Mouse (Mus musculus) cerebellum, adult 18-20 months (tissue): ENCODE measurements around the gene Rrp7a.
"Not testable (repeated sequence)": the region's sequence is repeated elsewhere in the genome, so short reads cannot be mapped to it uniquely, and the experiment has no call there.

Source experiments
- DNase-seq, 2 experiments: peaks; one replicate each; pipeline ENCODE4 v3.0.0; 2021

Rrp7a gene

DNA sequence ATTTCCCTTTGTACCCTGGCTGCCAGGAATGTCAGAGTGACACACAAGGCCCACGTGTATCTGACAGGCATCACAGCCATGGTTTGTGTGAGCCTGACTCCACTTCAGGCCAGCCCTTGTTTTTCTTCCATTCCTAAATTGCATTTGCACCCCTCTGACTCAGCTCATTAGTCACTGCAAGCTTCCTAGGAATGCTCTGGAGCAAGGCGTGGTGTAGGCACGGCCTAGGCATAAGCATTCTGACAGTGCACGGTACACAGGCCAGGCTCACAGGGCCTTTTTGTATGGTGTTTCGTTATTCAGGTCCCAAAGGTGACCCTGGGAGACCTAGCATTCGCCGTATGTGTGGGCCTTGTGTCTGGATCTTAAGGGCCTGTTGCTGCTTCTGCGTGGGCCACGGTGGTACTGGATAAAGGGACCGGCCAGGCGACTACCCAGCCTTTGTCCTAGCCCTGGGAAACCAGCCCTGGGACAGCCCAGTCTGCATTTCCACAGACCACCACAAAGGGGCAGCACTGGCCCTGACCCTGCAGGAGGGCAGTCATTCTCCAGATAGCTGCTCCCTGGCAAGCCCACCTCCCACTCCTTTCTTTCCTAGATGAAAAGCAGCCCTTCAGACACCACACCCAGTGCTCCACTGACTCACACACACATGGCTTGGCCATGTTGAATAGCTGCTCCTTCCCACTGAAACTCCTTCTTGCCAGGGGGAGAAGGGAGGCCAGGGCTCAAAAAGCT is 34.5 kb upstream of the Rrp7a start:
- peak; percentile 41 to 52 for DNase-seq

DNA sequence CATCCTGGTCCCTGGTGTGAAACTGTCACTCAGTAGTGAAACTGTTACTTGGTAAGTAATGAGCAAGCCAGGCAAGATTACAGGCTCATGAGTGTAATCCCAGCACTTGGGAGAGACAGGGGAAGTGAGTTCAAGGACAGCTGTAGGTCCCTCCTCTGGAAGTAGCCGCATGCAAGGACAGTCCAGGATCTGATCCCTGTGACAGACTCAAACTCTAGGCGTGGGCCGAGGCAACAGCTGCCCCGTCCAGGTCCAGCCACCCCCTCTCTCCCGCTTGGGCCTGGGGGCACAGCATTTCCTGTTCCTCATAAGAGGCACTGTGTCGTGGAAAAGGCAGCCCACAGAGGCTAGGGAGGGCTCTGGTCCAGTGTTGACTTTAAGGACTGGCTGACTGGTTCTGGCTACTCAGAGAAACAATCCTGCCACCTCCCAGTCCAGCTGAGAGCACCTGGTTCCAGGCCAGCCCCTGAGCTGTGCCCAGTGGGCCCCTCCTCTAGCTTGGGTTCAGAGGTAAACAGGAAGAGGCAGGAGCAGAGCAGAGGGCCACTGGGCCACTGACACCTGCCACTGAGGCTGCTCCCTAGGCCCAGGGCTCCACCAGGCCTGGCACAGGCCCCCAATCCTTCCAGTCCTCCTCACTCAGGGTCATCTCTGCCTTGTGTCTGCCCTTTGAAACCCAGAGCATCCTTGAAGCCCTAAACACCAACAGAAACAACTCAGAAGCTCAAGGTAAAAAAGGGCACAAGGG is 33.2 kb upstream of the Rrp7a start:
- no peak for DNase-seq

DNA sequence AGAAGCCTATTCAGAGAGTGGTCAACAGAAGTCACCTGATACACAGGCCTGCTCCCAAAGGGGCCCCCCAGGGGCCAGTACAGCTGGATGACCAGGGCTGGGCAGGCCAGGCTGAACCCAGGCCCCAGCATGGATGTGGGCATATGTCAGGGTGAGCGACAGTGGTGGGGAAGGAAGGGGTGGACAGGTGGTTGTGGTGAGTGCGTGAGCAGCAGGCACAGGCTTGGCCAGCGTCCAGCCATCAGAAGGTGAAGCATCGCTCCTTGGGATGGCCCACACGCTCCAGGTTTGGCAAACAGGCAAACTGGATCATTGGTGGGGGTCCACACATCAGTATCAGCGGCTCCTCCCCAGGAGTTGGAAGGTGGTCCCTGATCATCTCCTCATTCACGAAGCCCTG is 31.7 kb upstream of the Rrp7a start:
- DNase-seq: no peak

DNA sequence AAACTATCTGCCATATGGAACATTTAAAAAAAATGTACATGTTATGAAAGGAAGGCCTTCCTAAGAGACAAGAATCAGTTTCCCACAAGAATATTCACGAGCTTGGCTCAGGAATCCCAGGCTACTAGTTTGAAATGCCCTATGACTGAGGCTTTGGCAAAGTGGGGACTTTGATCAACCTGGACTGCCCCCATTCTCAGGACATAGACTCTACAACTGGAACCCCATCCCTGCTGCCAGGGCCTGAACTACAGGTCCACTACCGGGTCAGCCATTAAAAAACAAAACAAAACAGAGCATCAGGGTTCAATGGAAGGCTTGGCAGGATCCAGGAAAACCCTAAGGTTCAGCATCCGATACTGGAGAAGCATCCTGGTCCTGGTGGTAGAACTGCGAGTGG is 28.1 kb upstream of the Rrp7a start:
- DNase-seq: no peak

DNA sequence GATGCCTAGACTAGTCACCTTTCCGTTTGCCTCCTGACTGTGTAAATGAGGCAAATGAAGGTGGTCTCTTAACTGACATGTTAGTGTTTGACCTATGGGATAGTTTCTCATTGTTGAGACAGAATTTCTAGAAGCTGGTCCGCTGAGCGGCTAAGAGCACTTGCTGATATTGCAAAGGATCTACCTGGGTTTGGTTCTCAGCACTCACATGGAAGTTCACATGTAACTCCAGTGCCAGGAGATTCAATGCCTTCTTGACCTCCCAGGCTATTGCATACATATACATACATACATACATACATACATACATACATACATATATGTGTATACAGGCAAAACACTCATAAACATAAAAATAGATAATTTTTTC is 27.5 kb upstream of the Rrp7a start:
- peak in 1 of 2 experiments; percentile 35 for DNase-seq

DNA sequence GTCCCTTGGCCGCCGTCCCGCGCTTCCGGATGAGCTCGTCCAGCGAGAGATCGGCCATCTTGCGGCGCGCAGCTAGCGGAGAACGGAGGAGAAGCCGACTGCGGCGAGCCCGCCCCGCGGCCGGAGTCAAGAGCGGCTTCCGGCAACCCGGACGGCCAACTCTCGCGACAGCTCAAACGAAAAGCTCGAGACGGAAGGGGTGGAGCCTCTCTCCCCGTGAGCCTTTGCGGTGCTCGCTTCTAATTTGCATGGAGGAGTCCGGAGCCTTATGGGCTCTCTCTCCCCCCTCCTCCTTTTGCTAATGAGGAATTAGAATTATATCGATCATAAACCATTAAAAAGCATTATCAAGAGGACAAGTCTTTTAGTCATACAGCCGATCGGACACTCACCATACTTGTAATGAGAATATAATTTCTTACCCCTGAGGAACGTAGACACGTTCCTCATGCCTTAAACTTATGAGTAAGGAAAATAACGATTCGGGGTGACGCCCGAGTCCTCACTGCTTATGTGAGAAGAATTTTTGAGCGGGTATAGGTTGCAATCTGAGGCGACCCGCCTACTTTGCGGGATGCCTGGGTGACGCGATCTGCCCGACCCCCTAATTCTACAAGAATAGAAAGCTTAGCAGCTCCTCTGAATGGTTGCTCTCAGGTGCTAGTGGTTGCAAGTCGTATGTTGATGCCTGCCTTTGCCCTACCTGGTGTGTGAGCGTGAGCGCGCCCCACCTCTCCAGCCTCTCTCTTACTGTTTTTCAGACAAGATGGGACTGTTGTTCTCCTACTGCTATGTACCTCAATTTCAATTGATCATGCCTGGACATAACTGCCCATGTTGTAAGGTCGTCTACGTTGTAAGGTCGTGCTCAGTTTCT is 26.8 kb upstream of the Rrp7a start, which contains the start of gene Poldip3:
Gene Poldip3, minus strand, starts transcription at position 189 of the 877 bp plus-strand sequence.
- peak; percentile 97 to 99 for DNase-seq

DNA sequence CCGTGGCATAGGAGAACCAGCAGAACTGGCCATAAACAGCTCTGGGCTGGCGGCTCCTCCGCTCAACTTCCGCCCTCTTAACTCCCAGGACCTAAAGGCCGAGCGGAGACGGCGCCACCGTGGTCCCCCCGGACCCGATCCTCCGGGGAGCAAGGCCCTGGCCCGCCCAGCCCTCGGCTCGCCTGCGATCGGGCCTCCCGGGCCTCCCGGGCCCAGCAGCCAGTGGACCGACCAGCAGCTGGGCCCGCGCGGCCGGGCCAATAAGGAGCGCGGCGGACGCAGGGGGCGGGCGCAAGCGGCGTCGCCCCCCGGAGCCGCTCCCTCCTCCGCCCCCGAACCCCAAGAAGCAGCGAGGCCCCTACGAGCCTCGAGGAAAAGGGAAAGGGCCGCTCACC is 26.2 kb upstream of the Rrp7a start:
- no peak for DNase-seq

DNA sequence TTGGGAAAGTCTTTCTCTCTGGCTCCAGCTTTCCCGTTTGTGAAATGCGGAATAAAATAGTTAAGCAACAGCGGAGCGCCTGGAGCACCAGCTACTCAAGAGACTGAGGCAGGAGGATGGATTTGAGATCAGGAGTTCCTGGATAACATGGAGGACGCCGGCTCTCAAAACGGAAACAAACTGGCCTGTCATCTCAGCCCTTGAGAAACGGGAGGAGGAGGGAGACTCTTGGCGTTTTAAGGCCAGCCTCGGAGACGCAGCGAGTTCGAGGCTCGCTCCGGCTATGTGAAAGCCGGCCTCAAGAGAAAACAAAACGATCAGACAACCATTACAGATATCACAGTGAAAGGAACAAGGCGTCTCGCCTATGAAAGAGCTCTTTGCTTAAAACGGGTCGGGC is 25.8 kb upstream of the Rrp7a start:
- no peak for DNase-seq

DNA sequence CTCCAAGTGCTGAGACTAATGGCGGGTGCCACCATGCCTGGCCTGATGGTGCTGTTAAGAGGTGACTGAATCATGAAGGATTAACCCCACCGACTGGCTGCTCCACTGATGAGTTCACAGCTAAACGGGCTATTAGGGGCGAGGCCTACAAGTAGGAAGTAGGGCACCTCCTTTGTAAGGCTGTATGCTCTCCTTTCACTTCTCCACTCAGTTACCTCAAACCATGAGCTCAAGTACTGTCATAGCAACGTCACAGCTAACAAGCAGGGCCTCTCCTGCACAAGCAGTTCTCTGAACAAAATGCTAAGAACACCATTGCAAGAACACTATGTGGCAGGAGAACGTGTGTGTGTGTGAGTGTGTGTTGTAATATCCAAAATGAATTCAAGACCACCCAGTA is 22.9 kb upstream of the Rrp7a start:
- DNase-seq: no peak

DNA sequence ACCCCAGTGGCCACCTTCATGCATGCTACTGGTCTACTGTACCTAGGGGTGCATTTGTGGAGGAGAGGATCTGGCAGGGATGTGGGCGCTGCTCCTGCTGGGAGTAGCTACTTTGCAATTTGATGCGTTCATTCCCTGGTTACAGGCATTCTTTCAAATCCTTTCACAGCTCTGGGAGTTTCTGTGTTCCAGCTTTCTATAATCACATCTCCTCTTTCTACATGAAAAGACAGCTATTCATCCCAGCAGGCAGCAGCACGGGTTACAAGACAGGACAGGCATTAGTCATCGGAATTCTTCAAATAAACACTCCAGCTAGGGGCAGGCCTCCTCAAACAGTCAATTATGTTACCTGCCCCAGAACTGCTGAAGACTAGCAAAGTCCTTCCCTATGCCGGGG is 20.3 kb upstream of the Rrp7a start:
- no peak for DNase-seq

DNA sequence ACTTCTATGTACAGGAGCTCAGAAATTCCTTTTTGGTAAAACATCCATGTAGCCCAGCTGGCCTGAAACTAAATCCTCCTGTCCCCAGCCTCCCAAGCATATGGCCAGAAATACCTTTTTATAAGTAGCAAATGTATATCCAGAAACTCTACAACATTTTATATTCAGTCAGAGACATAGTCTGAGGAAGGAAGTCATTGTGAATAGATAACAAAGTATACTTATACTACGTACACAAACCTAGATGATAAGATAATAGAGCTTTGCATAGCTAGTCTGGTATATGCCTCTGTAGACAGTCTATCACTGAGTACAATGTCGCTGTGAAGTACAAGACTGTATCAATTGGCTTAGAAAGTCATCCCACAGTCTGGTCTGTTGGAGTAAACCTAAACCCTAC is 13.1 kb upstream of the Rrp7a start:
- DNase-seq: no peak

DNA sequence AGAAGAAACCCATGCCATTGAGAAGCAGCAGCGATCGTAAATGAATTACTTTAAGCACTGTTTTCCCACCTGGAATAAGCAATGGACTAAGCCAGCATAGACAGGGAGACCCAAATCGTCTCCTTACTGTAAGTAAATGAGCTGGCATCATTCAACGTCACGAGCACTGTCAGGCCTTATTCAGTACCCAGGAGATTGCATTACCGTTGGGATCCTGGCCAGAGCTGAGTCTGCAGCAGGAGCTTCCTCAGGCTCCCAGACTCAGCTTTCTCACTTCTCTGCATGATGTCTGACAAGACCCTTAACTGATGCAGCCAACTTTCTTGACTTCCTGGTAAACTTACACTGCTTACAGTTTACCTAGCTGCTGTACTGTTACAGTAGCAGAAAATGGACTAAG is 12.1 kb upstream of the Rrp7a start:
- no peak for DNase-seq

DNA sequence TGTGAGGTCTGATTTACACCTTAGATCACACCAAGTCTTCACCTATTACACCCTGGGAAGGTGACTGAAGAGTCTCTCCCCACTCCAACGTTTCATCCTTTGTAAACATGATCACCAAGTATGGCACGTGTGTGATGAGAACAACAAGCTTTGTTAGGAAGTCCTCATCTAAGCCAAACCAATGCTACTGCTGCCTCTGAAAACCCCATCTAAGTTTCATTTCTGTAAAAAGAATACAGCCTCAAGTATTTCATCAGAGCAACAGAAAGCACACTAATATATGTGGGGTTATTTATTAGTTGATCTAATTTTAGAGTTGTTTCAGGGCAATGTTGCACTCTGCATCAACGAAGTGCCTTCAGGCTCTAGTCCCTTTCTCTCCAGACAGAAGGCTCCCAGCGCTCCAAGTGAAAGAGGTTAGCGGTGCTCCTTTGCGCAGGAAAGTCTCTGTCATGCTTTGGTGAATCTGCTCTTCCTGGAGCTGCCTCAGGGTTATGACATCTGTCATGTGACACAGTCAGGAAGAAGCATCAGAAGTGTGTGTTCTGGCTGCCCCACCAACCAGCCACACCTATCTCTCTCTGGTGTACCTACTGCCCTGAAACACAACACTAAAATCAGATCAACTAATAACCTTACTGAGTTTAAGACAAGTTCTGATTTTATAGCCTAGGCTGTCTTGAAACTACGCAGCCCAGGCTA is 7.1 kb upstream of the Rrp7a start:
- no peak for DNase-seq

DNA sequence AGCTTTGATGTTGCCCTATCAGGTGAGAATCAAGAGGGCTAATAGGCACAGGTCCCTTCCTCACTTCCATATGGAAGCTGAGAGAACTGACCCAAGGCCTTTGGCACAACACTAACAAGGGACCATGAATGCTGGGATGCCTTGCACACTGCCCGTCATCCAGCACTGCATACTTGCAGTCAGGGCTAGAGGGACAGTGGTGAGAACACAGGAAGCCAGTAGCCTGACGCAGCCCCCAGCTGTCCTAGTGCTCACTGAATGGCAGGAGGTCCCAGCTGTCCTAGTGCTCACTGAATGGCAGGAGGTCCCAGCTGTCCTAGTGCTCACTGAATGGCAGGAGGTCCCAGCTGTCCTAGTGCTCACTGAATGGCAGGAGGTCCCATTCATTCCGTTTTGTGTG is 4.4 kb upstream of the Rrp7a start:
- not testable (repeated sequence) for DNase-seq

DNA sequence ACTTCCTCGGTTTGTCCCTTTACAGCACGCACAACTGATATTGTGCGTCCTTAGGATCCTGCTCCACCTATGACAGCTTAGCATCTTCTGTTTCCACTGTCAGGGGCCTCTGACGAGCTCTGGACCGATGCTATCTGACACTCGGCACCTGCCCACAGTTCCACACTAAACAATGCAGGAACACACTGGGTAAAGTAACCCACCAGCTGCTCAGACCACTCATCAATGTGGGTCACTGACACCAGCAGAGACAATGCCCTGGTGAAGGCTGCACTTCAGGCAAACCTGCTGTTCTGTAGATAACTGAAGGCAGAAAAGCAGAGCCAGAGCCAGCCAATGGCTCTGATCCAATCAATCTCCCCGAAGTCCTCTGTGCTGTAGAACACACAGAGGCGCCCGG is 4.0 kb upstream of the Rrp7a start:
- no peak for DNase-seq

DNA sequence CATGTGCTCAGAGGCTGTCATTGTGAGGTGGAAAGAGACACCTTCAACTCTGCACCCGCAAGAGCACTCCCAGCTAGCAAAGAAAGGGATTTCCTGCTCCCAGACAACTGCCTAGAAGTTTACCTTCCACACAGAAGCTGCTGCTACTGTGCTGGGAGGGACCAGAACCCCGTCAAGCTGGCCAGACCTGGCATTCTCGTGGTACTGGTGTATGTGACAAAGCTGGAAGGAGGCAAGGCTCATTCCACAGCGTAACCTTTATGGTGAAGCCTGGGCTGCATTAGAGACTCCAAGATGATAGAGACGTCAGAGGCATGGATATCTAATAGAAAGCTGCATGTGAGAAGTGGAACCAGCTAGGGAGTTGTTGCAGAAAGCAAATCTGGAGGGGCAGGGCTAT is 2.0 kb upstream of the Rrp7a start:
- DNase-seq: no peak

DNA sequence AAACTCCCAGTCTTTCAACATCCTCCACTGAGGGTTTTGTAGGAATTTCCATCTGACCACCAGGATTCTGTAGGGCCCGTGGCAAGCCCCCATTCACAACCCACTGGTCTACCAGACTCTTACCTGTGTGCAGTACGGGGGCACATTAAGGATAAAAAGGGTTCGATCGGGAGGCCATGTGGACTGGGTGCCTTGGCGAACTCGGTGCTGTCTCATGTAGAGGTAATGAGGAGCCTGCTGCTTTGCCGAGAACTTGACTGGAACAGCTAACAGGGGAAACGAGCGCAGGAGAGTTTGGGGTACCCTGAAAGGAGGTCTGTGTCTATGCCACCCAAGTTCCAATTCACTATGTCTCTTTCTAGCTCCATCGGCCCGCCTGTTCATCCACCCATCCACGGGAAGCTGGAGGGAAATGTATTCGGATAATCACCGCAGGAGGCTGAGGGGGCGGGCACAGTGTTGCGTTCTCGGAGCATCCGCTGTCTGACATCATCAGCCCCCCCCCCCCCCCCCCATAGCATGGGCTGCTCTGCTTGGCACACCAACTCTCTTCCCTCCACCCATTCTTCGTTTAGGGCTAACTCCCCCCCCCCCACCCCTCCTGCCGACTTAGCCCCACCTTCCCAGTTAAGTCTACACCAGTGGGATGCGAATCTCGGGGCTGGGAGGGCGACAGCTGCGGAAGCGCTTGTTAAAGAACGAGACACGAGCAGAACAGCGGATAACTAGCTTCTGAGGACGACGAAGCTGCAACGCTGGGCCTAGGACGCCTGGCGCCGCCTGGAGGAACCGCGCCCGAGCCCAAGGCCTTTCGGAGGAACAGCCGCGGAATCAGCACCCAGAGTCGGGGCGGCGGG is 664 bp downstream of the Rrp7a start:
- DNase-seq: peak; percentile 56 to 60

DNA sequence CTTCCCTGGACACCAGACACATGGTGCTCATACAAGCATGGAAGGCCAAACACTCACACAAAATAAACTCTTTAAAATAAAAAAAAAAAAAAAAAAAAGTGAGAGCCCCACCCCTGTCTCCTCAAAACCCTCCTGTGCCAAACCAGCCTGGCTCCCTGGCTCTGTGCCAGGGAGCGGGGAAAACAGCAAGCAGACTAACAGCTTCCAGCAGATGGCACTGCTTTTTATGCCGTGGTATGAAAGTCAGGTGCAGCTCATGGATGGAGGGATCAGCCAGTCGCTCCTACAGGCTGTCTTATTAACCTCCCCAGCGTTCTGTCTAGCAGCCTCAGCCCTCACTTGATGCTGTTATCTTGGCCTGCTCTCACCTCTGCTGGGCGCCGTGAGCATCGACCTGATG is 4.2 kb downstream of the Rrp7a start:
- peak; percentile 68 for DNase-seq

DNA sequence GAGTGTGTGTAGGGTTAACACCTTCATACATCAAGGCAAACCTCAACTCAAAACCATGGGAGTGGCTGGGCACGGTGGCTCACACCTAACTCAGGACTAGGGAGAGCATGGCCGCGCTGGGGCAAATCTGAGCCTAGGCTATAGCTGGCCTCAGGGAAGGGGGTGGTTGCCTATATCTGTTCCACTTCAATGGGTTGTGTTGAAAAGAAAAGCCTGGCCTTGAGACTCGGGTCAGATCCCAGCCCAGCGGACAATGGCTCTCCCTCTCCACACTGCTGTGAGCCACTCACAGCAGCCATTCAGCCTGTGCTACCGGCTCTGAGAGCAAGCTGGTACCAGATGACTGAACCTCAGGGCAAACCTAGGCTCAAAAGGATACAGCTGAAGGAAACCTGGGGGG is 7.5 kb downstream of the Rrp7a start:
- no peak for DNase-seq

DNA sequence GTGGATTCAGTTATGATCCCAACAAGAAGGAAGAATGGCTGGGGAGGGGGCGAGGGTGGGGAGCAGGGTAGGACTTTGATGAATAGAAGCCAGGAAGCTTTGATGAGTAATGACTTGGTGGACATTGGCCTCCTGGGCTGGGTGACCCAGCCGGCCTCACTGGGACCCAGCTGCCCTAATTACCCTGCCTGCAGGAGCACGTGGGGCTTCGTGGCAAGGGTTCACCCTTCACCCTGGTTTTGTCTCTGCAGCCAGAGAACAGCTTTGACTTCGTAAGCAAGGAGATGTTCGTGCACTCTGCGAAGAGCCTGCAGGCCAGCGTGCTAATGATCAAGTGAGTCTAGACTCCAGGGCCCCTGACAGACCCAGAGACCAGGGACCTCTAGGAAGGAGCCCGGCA is 8.5 kb downstream of the Rrp7a start:
- no peak for DNase-seq

DNA sequence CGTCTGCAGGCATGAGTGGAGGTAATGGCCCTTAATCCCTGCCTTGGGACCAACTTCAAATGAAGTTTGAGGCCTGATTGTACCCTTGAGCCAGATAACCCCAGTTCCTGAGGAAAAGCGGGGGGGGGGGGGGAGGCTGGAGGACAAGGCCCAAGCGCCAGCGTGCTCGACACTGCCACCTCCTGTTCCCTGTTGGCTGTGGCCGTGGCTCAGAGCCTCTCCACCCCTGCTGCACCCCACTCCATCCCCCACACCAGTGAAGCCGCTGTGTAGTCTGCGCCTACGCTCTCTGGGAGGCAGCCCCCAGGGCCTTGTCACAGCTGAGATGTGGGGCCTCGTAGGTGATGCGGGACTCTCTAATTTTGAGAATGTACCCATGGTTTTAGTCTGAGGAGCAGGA is 9.7 kb downstream of the Rrp7a start:
- DNase-seq: peak; percentile 65 to 73

DNA sequence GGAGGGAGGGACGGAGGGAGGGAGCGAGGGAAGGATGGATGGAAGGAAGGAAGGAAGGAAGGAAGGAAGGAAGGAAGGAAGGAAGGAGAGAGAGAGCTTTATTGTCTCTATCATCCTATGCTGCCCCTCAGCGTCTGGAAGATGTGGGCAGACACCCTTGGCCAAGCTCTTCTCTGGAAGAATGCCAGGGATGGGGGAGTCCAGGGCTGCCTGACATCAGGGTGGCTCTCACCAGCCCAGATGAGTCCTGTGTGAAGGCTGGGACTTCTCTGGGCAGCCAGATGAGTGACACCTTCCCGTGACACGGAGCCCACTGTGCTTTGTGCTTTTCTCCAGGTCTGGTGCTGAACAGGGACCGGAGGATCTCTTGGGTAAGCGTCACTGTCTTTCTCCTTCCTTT is 10.7 kb downstream of the Rrp7a start:
- DNase-seq: no peak
